Mouse (Mus musculus): ENCODE data around the gene Slc25a53. TPM values are rescaled to one million over a fixed set of nuclear protein-coding genes. Genes with fewer than 3 reads are reported as not detected.
"Not testable (repeated sequence)": the region's sequence is repeated elsewhere in the genome, so short reads cannot be mapped to it uniquely, and the experiment has no call there.

Gene Slc25a53
- total RNA-seq, 2 experiments from 2014 or later = 5.9 to 8.3 TPM

DNA sequence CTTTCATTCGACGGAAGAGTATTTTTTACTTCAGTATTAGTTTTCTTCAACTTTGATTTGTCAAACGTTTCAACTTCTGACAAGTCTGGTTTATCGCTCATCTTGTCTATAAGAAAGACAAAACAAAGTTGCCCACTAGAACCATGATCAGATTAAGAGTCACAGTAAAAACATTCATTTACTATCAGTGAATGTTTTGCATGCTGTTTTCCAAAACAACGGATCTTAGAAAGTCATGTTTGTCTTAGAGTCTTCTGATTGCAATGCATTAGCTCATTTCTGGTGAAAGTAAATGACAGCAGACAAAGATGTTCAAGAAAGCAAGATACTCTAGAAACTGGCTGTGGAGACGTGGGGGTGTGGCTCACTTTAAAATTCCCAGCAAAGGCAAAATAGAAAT, 62.7 kb downstream of the Slc25a53 start, which contains the start of gene Tmsb15b2:
TSS of gene Tmsb15b2 (minus strand) at position 101 of the 400 bp plus-strand sequence.
- DNase-seq (ENCODE audit: low spot score in 2 of 2) = not testable (repeated sequence)

DNA sequence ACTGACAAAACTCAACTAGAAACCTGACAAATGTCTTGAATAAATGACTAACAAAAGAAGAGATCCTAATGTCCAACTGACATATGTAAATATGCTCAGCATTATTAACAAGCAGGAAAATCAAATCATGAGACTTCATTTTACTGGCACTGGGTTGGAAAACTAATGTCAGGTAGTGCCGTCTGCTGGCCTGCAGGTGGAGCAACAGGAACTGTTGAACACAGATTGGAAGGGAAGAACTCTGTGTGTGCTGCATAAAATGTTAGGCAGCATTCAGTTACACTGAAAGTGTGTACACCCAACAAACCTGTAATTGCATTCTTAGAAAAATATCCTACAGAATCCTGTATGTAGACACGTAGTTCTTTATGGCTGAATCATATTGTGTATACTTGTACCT, 78.4 kb downstream of the Slc25a53 start:
- no peak for DNase-seq (ENCODE audit: low spot score in 2 of 2)

GRCm38 (mm10) chrX:136958300-136958699, 79.8 kb downstream of the Slc25a53 start:
- not testable (repeated sequence) for DNase-seq (ENCODE audit: low spot score in 2 of 2)

DNA sequence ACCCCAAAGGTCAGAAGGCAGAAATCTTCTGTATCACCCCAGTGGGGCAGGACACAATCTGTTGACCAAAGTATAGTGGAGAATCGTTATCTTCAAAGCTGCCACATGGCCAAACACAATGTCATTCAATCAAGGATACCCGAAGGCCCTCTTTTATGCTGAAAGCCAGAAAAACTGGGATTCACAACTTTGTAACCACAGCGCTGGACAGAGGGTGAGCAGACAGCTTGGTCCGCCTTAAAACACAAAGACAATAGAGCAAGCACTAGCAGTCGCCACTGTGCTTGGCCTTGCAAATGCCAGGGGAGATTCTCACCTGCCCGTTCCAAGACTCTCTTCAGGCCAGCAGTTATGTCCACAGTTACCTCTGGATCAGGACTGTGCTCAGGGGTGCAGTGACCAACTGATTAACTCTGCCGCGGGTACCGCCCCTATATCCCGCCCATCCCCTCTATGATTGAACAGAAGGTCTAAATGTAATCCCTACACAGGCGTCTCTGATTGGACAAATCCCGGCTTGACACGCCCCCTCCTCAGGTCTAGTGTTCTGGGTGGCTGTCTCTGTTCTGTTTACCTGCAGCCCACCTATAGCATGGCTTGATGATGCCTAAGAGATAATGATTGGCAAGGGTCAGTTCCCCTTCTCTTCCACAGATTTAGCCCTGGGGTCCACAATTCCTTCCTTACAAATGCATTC, 80.4 kb downstream of the Slc25a53 start:
- peak in 1 of 2 experiments; percentile 27 for DNase-seq (ENCODE audit: low spot score in 2 of 2)

DNA sequence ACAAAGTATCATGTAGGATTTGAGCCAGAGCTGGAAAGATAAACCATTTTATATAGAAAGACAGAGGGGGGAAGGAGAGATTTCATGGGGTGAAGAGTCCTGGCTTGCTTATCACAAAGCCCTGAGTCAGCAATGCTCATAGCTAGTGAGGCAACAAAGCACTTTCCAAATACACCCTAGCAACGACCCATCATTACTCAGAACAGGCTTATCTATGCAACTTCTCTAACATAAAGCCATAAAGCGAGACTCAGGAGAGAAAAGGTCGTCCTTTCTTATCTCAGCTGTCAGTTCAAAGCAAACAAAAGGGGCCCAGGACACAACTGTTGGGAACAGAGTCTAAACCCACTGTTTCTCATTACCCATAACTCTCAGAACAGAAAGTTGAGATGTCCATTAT, 100.1 kb downstream of the Slc25a53 start:
- DNase-seq (ENCODE audit: low spot score in 2 of 2) = no peak

Other genes starting within 250 kb of the Slc25a53 start
- gene Plp1, start 215.6 kb downstream of the Slc25a53 start, total RNA-seq (2021) = 10 to 100 TPM; 19.2 to 19.7 TPM
- gene Rab9b, start 169.5 kb downstream of the Slc25a53 start, total RNA-seq (2021) = under 1 TPM; 0.21 to 0.54 TPM
- gene H2bfm, start 111.0 kb downstream of the Slc25a53 start, total RNA-seq (2021) = not detected
- gene Tmsb15b2, start 62.8 kb downstream of the Slc25a53 start, total RNA-seq (2021) = 10 to 100 TPM in 1 of 2 experiments, 1 to 10 TPM in 1; 5.6 to 22.0 TPM
- gene Tmsb15l, start 61.4 kb downstream of the Slc25a53 start, total RNA-seq (2021) = under 1 TPM in 1 of 2 experiments, not detected in 1; 0.78 TPM
- 1 to 10 TPM; 1.5 to 5.1 TPM for gene Tmsb15b1, start 61.4 kb downstream of the Slc25a53 start, total RNA-seq (2021)
- gene Zcchc18, start 45.1 kb downstream of the Slc25a53 start, total RNA-seq (2021) = under 1 TPM; 0.22 to 0.39 TPM
- 1 to 10 TPM; 4.5 to 5.6 TPM for gene Fam199x, start 11.3 kb upstream of the Slc25a53 start, total RNA-seq (2021)
- gene Esx1, start 83.8 kb upstream of the Slc25a53 start, total RNA-seq (2021) = not detected

Measured in gastrocnemius, postnatal 4 days (tissue).